Mouse (Mus musculus) stomach, postnatal 0 days (tissue): ENCODE results near the gene Magi2. TPM values are rescaled to one million over a fixed set of nuclear protein-coding genes. Genes with fewer than 3 reads are reported as not detected.
"Not testable (repeated sequence)": the region's sequence is repeated elsewhere in the genome, so short reads cannot be mapped to it uniquely, and the experiment has no call there.

Source experiments
- ATAC-seq: fragments of 200-750 bp; cut with Nextera tagmentation; 2 replicates; pipeline ENCODE4 v1.8.0; 2017; ENCODE audit not compliant: low FRiP score, low TSS enrichment
- DNase-seq: peaks from one replicate; pipeline ENCODE4 v3.0.0-alpha.2; 2016; ENCODE audit warnings: low spot score
- H3K27ac ChIP-seq: fragments of 300-500 bp; sonication (generic); replicated peaks from 2 replicates; pipeline ENCODE4 v1.5.1; 2014; ENCODE audit warnings: mild to moderate bottlenecking, control low read depth
- H3K27me3 ChIP-seq: fragments of 300-500 bp; sonication (generic); 2 replicates; pipeline ENCODE4 v1.6.1; 2014; ENCODE audit warnings: low read length; ENCODE audit not compliant: control insufficient read depth, insufficient read depth
- H3K36me3 ChIP-seq: fragments of 300-500 bp; sonication (generic); 2 replicates; pipeline ENCODE4 v1.6.1; 2014; ENCODE audit warnings: low read length, mixed read lengths; ENCODE audit not compliant: control insufficient read depth, insufficient read depth
- H3K4me1 ChIP-seq: fragments of 300-500 bp; sonication (generic); replicated peaks from 2 replicates; pipeline ENCODE4 v1.6.1; 2014; ENCODE audit warnings: antibody characterized with exemption; ENCODE audit not compliant: control insufficient read depth, insufficient read depth
- H3K4me2 ChIP-seq: fragments of 300-500 bp; sonication (generic); replicated peaks from 2 replicates; pipeline ENCODE4 v1.6.1; 2014; ENCODE audit warnings: low read depth, mild to moderate bottlenecking, control low read depth, moderate library complexity
- H3K4me3 ChIP-seq: fragments of 300-500 bp; sonication (generic); 2 replicates; pipeline ENCODE4 v1.5.1; 2014; ENCODE audit warnings: low read depth, low read length, control low read depth
- H3K9ac ChIP-seq: fragments of 300-500 bp; sonication (generic); 2 replicates; pipeline ENCODE4 v1.6.1; 2014; ENCODE audit warnings: mild to moderate bottlenecking, low read length, control low read depth, mixed read lengths
- H3K9me3 ChIP-seq: fragments of 300-500 bp; sonication (generic); 2 replicates; pipeline ENCODE4 v1.6.1; 2016; ENCODE audit warnings: low read length; ENCODE audit not compliant: control insufficient read depth
- CTCF ChIP-seq: IDR thresholded peaks from 2 replicates; pipeline ENCODE4 v1.5.1; 2016; ENCODE audit warnings: antibody characterized with exemption, low read depth, mild to moderate bottlenecking, moderate library complexity
- EP300 ChIP-seq: optimal IDR thresholded peaks from 2 replicates; pipeline ENCODE3; 2016; ENCODE audit warnings: antibody characterized with exemption
- whole genome bisulfite sequencing: fragments of 180-500 bp; shearing (Covaris S2); extraction: QIAGEN DNeasy Blood & Tissue Kit; methylation state at CpG from one replicate; pipeline ENCODE4 v1.1.7; 2014; 5-methylcytosine and 5-hydroxymethylcytosine counted together
- polyA plus RNA-seq: library from polyadenylated mRNA; unstranded; fragments of >200 nt; fragmentation: Nextera tagmentation; extraction: Ambion mirVana; gene quantifications from 2 replicates; pipeline ENCODE4 v1.2.1, GENCODE M21; 2015

Magi2 gene
- polyA plus RNA-seq, 1 experiment from 2014 or later = 1.9 TPM

- no peak for DNase-seq
- Histone ChIP-seq H3K27me3 (no peaks in the 10 kb centered on the region), H3K4me1 (no peaks in the 10 kb centered on the region), H3K4me3 (no peak overlapping the region), H3K9me3 (no peaks in the 10 kb centered on the region), H3K9ac (no peak overlapping the region), H3K4me2 (no peak overlapping the region), H3K27ac (no peak overlapping the region), H3K36me3 (no peaks in the 10 kb centered on the region)
- TF ChIP-seq EP300 (no peak), CTCF (no peak)
- no peak for ATAC-seq
- WGBS = 50% methylated on average over 4 of the region's 4 CpGs
These were observed 1478.0 kb downstream of the Magi2 start for GRCm38 (mm10) chr5:20704886-20705285.

GRCm38 (mm10) chr5:20706322-20707282 lies 1479.8 kb downstream of the Magi2 start:
- WGBS = 87% methylated on average over 9 of the region's 18 CpGs
- H3K27ac ChIP-seq, H3K4me2 ChIP-seq, DNase-seq, H3K9ac ChIP-seq, H3K27me3 ChIP-seq, H3K4me3 ChIP-seq, ATAC-seq, H3K4me1 ChIP-seq, H3K9me3 ChIP-seq, H3K36me3 ChIP-seq: not testable (repeated sequence)

- not testable (repeated sequence) for H3K9ac ChIP-seq, DNase-seq, H3K27me3 ChIP-seq, H3K9me3 ChIP-seq, H3K4me2 ChIP-seq, H3K27ac ChIP-seq, ATAC-seq, H3K36me3 ChIP-seq, H3K4me3 ChIP-seq, H3K4me1 ChIP-seq
- 77% methylated on average over 6 of the region's 6 CpGs for WGBS
These were observed 1484.0 kb downstream of the Magi2 start for GRCm38 (mm10) chr5:20710845-20711244.

GRCm38 (mm10) chr5:20714619-20715018 lies 1487.8 kb downstream of the Magi2 start:
- H3K36me3 ChIP-seq, H3K27ac ChIP-seq, H3K4me3 ChIP-seq, ATAC-seq, H3K4me2 ChIP-seq, DNase-seq, H3K9me3 ChIP-seq, H3K4me1 ChIP-seq, H3K9ac ChIP-seq, H3K27me3 ChIP-seq: not testable (repeated sequence)
- WGBS = 63% methylated on average over 1 of the region's 1 CpGs

GRCm38 (mm10) chr5:20715980-20716379 lies 1489.1 kb downstream of the Magi2 start:
- not testable (repeated sequence) for H3K27me3 ChIP-seq, H3K36me3 ChIP-seq, H3K27ac ChIP-seq, ATAC-seq, H3K4me2 ChIP-seq, DNase-seq, H3K9ac ChIP-seq, H3K4me1 ChIP-seq, H3K9me3 ChIP-seq, H3K4me3 ChIP-seq
- WGBS = 93% methylated on average over 6 of the region's 6 CpGs

GRCm38 (mm10) chr5:20720201-20720900 lies 1493.5 kb downstream of the Magi2 start:
- Histone ChIP-seq H3K27me3 (no peaks in the 10 kb centered on the region), H3K36me3 (no peaks in the 10 kb centered on the region), H3K27ac (peak overlapping the region; percentile 25; the same call in 1 of the 2 replicates), H3K4me2 (no peak overlapping the region), H3K4me3 (no peak overlapping the region), H3K4me1 (no peaks in the 10 kb centered on the region), H3K9me3 (no peaks in the 10 kb centered on the region), H3K9ac (no peak overlapping the region)
- no peak for DNase-seq
- ATAC-seq = peak; percentile 26; the same call in 1 of the 2 replicates
- WGBS = 32% methylated on average over 4 of the region's 4 CpGs
- no peak for TF ChIP-seq CTCF
- TF ChIP-seq EP300 = no peak

DNA sequence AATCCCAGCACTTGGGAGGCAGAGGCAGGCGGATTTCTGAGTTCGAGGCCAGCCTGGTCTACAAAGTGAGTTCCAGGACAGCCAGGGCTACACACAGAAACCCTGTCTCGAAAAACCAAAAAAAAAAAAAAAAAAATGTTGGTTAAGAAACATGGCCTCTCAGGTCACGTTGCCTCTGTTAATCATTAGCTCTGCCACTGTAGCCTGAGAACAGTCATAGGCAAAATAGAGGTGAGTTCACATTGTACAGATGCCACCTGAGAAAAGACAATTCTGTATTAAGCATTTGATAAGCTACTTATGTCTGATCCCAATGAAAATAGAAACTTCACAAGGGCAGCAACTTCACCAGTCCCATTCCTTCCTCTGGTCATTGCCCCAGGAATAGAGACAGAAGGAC lies 1496.4 kb downstream of the Magi2 start:
- not testable (repeated sequence) for ATAC-seq

More for the DNA sequence above, 1496.4 kb downstream of the Magi2 start:
- H3K9me3 ChIP-seq, H3K4me2 ChIP-seq, H3K4me1 ChIP-seq, H3K9ac ChIP-seq, H3K4me3 ChIP-seq, DNase-seq, H3K27me3 ChIP-seq, H3K27ac ChIP-seq, H3K36me3 ChIP-seq: not testable (repeated sequence)
- 84% methylated on average over 4 of the region's 4 CpGs for WGBS
